Mouse (Mus musculus) left cerebral cortex, adult 11 months (tissue): ENCODE measurements around the gene B4galt5.

Experiments used
- DNase-seq: peaks from one replicate; pipeline ENCODE4 v3.0.0; 2022; ENCODE audit warnings: low spot score

Gene B4galt5

DNA sequence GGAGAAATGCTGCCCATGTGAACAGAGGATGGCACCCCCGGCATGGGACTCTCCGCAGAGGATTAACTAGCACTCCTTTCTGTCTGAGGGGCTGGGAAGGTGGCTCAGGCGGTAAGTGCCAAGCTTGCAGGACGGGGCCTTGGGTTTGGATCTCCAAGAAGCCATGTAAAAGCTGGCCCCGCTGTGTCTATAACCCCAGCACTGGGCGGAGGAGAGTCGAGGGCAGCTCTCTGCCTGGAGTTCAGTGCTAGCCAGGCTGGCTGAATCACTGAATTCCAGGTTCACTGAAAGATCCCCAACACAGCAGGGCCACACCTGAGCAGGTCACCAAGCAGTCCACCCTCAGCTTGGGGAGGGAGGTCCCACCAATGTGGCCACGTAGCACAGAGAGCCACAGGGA is 45.8 kb downstream of the B4galt5 start:
- DNase-seq: no peak

DNA sequence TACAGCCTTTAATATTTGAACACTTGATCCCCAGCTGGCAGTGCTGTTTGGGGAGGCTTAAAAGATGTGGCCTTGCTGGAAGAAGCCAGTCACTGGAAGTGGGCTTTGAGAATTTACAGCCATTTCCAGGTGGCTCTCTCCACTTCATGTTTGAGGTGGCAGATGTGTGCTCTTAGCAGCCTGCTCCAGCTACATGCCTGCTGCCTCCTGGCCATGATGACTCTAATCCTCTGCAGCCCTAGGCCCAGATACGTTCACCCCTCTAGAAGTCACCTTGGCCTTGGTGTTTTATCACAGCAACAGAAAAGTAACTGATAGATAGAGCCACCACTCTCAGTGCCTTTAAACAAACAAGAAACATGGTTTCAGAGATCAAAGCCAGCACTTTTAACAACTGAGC is 46.3 kb downstream of the B4galt5 start:
- DNase-seq: no peak

DNA sequence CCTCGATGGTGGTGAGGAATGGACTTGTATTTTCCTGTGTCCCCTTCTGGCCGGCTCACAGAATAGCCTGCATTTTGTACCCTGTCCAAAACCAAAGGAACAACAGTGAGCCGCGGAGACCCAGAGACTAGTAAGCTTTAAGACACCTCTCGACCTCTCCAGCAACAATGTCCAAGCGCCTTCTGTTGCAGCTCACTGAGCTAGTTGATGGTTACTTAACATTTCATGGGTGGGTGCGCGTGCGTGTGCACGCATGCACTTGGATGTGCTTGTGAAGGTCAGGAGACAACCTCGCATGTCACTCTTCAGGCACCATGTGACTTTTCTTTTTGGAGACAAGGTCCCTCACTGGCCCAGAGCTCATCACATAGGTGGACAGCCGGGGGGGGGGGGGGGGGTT is 47.0 kb downstream of the B4galt5 start:
- DNase-seq: no peak

DNA sequence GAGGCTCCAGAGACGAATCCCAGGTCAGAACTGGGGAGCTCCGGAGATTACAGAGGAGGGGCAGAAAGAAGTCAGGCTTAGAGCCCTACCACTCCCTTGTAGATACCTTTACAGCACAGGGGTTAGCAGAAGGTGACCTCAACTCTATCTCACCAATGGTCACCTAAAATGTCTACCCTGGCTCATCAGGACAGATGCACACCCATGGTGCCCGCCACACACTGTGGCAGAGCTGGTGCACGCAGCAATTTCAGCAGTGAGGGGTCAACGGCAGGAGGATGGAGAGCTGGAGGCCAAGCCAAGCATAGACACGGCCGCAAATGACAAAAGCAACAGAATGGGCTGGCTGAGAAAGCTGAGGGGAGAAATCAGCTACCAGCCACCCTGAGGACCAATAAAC is 47.4 kb downstream of the B4galt5 start:
- no peak for DNase-seq

DNA sequence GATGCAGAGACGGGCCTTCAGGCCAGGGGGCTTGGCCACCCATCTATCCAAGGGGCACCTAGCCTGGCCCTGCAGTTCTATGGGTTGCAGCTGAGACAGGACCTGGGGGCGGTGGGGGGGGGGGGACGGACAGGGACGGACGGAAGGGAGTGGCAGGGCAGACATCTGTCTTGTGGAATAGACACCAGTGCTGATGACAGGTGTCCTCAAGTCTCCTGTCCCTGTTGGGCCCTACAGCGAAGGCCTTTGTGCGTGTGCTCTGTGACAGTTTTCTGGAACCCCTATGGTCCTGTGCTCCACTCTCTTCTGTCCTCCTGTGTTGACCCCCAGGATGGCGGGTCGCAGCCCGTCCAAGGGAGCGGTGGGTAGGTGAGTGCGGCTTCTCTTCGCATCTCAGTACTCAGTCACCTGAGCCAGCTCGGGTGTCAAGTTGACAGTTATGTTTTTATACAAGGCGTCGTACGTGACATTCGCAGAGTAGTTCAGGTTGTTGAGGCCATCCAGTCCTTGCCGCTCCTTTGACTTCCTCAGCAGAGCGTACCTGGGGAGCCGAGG is 48.0 kb downstream of the B4galt5 start:
- DNase-seq: no peak

DNA sequence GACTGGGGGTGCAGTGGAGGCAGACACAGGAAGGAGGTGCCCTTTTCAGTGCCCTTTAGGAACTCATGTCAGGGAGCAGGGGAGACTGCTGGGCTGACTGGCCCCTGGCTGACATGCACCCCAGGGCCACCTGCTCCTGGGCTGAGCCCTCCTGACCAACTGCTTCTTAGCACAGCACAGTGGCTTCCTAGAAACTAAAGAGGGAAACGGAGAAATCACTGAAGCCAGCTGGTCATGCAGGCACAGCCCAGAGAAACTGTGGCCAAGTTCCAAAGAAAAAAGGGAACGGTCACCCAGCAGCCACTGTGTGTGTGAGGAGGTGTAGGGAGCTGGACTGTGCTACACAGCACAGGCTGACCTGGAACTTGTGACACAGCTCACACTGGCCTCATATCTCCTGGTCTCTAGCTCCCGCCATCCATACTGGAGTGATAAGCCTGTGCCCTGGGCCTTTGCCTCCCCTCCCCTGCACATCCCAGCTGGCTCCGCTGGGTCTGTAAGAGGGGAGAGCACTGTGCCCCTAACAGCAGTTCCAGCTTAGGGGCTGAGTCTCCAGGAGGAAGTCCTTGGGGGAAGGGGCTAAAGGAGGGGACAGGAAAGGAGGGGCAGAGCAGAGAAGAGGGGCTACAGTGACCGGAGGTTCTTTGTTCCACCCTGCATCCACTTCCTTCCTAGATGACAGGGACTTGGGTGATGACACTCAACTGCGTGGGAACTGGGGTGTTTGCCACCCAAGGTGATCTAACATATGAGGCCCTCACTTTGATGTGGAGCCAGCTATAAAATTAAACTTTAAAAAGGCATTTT is 48.9 kb downstream of the B4galt5 start:
- no peak for DNase-seq

DNA sequence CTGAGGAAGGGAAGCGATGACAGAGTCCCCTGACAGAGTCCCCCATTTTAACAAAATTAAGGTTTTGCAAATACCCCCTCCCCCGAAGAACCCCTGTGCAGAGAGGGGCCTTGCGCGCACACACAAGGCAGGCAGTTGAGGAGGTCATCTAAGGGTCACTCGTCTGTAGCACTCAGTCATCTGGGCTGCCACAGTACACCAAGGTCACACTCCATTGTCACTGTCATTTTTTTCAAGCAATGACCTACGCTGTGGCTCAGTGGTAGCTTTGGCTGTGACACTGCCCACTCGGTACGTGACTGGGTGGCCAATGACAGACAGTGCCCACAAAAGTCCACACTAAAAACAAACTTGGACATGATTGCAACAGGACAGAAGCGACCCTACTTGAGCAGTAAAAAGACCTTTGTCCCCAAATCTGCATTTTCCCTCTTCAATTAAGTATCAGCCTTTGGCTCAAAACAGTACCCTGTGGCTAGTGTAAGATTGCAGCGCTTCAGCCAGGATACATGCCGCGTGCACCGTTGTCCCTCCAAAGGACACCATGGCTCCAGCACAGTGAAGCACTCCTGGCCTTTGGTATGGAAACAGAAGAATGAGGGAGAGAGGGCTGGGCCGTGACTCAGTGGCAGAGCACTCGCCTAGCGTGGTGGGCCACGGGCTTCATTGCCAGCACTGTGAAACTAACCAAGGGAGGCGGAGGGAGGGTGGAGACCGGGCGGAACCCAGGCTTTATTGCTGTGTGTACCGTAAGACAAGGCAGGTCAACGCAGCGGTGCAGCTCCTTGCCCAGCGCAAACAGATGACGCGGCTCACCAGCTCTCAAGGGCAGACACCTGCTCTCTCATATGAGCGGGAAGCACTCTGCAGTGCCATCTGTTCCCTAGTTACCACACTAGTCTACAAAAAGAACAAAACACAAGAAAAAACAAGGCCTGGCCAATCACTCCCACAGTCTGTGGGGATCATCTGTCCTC is 50.0 kb downstream of the B4galt5 start:
- peak; percentile 57 for DNase-seq

DNA sequence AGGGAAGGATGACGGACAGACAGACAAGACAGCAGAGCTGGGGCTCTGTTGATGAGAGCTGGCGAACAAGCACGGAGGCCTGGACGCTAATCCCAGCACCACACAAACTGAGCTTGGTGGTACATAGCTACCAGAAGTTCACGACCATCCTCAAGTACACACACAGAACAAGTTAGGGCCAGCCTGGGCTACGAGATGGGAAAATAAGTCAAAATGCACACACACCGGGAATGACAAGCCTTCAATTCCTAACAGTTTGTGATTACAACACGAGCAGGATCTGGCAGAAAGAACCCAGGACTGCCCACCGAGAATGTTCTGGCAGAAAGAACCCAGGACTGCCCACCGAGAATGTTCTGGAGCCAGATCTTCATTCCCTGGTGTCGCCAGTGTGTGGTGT is 51.0 kb downstream of the B4galt5 start:
- DNase-seq: no peak

DNA sequence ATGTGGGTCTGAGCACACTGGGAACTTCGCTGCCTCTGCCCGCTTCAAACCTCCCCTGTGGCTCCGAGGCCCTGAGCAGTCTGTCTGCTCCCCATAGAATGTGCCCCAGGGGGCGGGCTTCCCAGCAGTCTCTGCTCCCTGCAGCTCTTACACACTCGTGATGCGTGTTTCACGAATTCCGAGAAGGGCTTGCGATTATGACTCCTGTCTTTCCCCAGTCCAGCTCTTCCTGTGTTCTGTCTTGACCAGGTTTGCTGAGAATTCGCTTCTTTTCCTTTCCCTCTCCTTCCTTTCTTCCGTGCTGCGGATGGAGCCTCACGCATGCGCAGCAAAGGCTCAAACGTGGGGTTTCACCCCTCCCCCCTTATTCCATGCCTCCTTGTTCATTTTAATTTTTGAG is 54.1 kb downstream of the B4galt5 start:
- DNase-seq: no peak

DNA sequence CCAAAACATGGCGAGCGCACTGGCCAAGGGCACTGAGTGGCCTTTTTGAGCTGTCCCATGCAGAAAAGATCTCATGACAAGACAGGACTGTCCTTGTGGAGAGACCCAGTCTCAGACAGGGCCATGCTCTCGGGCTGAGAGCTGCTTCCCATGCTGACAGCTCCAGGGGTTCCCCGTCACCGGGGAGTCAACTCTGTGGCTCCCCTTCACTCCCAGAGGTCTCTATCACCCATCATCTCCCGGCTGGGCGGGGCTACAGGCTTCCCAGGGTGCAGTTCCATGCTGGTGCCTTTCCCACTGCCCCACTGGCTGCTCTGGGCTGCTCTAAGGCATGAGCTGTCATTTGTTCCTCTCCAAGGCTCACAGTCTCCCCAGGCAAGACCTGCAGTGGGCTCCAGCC is 54.8 kb downstream of the B4galt5 start:
- DNase-seq: no peak

DNA sequence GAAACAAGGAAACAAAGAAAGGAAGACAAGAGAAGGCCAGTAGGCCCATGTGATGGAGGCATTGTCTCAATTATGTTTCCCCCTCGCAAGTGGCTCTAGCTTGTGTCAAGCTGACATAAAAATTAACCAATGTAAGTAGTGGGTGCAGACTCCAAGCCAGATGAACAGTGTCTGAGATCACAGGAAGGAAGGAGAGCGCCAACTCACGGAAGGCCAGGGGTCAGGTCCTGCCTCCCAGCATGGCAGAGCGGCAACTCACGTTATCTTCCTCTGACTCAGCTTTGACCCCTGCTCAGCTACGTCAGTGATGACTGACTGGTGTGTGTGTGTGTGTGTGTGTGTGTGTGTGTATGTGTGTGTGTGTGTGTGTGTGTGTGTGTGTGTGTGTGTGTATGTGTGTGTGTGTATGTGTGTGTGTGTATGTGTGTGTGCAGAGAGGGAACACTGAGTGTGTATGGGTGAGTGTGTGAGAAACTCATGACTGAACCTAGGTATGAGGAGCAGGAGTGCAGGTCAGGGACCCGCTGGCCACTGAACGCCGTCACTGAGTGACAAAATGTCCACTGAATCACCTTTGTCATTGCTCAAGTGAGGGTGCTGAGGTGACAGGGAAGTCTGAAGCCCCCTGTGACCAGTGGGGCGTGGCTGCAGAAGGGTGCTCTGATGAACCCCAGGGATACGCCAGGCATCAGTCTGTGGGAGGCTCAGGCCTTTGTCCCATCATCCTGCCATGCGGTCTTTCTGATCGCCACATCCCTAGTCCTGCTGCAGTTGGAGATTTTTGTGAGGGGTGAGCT is 55.5 kb downstream of the B4galt5 start:
- DNase-seq: no peak

DNA sequence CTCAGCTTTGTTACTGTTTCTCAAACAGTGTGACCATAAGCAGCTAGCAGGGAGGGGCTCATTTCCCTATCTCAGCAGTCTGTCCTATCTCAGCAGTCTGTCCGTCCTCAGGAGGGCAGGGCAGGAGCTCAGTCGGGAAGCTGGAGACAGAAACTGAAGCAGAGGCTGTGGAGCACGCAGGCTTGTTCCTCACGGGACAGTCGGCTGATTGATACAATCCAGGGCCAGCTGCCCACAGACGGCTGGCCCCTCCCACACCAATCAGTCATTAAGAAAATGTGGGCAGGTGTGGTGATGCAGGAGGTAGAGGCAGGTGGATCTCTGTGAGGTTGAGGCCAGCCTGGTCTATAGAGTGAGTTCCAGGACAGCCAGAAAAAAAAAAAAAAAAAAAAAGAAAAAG is 56.1 kb downstream of the B4galt5 start:
- no peak for DNase-seq

DNA sequence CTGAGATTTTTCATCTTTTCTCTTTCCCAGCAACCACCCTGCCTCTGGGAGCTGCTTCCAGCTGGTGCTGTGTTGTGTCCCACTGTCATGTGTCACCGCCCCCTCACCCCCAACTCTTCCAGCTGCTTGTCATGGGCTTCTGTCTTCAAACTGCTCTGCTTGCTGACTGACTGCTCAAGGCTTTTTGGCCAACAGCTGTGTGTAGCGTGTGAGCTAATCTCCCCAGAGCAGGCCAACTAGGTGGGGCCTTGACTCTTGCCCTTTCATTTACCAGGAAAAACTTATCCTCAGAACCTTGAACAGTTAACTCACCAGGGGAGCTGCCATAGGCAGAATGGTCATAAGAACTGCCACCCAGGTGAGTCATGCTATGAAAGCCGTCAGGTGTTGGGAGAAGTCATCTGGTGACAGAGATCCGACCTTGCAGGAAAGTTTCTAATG is 56.8 kb downstream of the B4galt5 start:
- no peak for DNase-seq

DNA sequence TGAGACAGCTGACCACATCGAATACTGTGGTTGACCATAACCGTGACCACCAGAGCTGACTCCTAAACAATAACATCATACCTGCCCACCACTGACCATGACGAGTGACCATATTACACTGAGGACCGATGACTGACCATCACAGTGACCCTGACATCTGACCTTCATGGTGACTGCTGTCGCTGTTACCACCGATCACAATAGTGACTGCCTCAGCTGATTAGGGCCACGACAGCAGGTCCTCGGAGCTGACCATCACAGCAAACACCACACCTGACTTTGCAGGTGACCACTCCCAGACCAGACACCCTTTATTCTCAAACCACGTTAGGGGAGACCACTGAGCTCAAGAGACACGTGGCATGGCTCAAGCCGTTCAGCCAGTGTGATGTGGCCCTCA is 57.3 kb downstream of the B4galt5 start:
- no peak for DNase-seq

DNA sequence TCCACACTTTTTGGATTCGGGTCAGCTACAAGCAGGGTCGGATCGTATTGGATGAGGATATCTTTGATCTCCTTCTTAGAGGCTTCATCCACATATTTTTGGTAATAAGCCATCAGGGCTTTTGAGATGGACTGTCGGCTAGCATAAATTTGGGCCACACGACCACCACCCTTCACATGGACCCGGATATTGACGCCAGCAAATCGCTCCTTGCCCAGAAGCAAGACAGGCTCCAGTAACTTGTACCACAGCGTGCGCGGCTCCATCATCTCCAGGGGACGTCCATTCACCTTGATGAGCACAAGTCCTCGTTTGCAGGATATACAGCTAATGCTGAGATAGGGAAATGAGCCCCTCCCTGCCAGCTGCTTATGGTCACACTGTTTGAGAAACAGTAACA is 67.5 kb downstream of the B4galt5 start:
- DNase-seq: no peak

DNA sequence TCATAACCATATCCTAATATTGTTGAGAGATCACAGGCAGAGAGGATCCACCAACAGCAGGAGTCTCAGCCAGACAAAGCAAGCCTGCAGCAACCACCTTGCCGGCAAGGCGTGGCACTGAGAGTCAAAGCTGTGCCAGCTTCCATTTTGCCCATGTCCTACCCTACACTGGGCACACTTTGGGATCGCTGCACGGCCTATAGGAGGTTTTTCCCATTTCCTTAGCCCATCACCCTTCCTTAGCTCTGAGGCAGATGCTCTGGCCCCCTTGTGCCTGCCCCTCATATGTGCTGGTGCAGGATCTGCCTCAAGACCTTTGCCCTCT is 68.0 kb downstream of the B4galt5 start:
- no peak for DNase-seq

DNA sequence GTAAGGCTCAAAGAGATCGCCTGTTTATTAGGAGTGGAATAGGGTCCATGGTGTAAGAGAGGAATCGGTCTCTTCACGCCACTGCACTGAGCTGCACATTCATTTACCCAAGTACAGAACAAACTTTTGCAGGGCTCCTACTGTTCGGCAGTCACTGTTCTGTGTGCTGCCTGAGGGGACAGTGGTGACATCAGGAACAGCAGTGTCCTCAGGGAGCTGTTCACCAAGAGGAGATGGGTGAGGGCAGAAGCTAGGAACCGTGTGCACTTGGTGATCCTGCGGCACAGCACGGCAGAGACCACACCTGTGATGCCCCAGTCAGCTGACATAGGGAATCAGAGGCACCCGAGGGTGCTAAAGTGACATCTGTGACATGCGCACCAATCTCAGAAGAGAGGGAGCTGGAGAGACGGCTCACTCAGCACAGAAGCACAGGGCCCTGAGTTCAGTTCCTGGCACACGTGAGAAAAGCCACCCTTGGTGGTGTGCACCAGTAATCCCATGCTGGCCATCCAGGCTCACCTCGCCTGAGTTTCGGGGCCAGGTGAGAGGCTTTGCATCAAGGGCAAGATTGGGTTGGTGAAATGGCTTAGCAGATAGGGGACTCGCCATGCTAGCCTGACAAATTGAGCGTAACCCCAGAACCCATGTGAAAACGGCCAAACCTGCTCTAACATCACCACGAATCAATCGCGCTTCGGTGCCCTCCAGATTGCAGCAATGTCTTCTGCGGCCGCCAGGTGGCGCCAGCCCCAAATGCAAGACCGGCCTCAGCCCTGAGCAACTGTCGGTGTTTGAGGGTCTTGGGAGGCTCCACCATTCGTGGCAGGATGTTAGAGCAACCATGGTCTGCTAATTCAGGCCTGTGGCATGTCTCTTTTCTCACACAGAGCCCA is 68.6 kb downstream of the B4galt5 start:
- no peak for DNase-seq

DNA sequence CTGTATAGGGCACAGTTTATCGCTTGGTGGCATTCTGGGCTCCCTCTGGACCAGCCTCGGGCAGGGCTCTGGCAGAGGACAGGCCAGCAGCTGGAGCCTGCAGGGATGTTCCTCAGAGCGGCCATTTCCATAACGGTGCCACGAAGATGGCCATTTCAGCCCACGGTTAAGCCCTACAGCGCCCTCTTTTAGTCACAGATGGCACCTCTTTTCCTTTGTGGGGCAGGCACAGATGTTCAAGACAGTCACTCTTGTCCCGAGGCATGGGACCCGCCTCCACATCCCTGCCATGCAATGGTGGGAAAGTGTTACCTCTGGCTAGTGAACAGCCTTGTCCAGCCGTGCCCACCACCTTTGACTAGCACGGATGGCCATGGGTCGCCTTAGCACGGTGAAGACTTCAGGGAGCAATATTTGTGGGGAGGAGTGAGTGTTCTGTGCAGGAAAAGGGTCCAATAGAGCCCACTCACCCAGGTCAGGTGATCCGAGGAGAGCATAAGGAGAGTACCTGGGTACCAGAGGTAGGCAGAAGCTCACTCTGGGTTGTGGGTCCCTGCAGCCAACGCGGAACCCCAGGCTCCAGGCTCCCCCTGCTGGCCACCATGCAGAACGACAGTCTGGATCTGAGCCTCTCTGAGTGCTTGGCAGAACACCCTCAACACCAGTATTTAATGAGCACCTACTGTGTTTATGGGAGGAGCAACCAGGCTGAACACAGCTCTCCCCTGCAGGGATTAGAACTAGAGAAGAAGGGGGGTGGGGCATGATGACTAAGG is 70.0 kb downstream of the B4galt5 start:
- no peak for DNase-seq

DNA sequence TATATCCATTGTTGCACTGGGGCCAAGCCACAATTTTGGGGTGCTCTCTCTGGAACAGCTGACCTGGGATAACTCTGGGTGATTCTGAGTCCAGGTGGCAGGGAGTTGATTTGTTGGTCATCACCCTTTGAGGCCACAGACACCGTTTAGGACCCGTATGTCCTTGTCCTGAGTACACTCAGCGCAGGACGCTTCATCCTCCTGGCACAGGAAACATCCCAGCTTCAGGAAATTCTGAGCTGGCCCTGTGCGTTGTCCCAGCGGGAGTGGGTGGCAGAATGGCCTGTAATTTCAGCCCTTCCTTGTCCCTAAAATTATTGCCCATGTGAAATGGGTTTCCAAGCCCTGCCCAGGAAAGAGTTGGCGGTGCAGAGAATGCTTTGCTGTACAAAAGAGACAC is 71.0 kb downstream of the B4galt5 start:
- DNase-seq: no peak

DNA sequence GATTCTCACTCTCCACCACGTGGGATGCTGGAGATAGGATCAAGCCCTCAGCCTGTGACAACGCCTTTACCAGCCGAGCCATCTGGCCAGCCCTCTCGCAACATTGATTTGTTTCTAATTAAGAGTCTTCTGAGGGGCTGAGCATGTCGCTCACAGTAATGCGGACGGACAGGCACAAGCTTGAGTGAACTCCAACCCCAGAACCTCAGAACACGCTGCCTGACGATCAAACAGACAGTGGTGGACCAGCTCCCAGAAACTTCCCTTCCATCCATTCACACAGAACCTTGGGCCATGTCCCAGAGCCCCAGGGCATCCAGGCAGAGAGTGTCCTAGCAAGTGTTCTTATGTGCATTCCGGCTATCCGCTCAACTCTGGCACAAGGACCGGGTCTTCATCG is 72.0 kb downstream of the B4galt5 start:
- no peak for DNase-seq
